Mouse (Mus musculus) liver, embryonic 12.5 days (tissue): Measurements from ENCODE around the gene Rapgef2. TPM values are rescaled to one million over a fixed set of nuclear protein-coding genes. Genes with fewer than 3 reads are reported as not detected.

Experiments used
- ATAC-seq: fragments of 200-750 bp; cut with Nextera tagmentation; 2 replicates; pipeline ENCODE4 v1.8.0; 2017; ENCODE audit warnings: moderate number of reproducible peaks, mild to moderate bottlenecking, moderate library complexity
- H3K27ac ChIP-seq: fragments of 300-500 bp; sonication (generic); 2 replicates; pipeline ENCODE4 v1.5.1; 2016; ENCODE audit warnings: mild to moderate bottlenecking
- H3K27me3 ChIP-seq: fragments of 300-500 bp; sonication (generic); replicated peaks from 2 replicates; pipeline ENCODE4 v1.6.1; 2016; ENCODE audit warnings: mild to moderate bottlenecking, moderate library complexity
- H3K36me3 ChIP-seq: fragments of 300-500 bp; sonication (generic); 2 replicates; pipeline ENCODE4 v1.6.1; 2016; ENCODE audit warnings: mild to moderate bottlenecking, moderate library complexity
- H3K4me1 ChIP-seq: fragments of 300-500 bp; sonication (generic); 2 replicates; pipeline ENCODE4 v1.6.1; 2016
- H3K4me2 ChIP-seq: fragments of 300-500 bp; sonication (generic); 2 replicates; pipeline ENCODE4 v1.6.1; 2016; ENCODE audit warnings: mild to moderate bottlenecking, moderate library complexity
- H3K4me3 ChIP-seq: fragments of 300-500 bp; sonication (generic); 2 replicates; pipeline ENCODE4 v1.5.1; 2016; ENCODE audit warnings: mild to moderate bottlenecking, moderate library complexity
- H3K9ac ChIP-seq: fragments of 300-500 bp; sonication (generic); 2 replicates; pipeline ENCODE4 v1.6.1; 2016; ENCODE audit warnings: mild to moderate bottlenecking, moderate library complexity
- H3K9me3 ChIP-seq: fragments of 300-500 bp; sonication (generic); replicated peaks from 2 replicates; pipeline ENCODE4 v1.6.1; 2016; ENCODE audit warnings: mild to moderate bottlenecking, moderate library complexity
- WGBS: fragments of 180-500 bp; shearing (Covaris S2); methylation state at CpG from one replicate; pipeline ENCODE4 v1.1.7; 2016; ENCODE audit not compliant: insufficient replicate concordance; 5-methylcytosine and 5-hydroxymethylcytosine counted together
- polyA plus RNA-seq: library from polyadenylated mRNA; unstranded; fragments of >200 nt; fragmentation: Nextera tagmentation; extraction: Ambion mirVana; gene quantifications from 2 replicates; pipeline ENCODE4 v1.2.1, GENCODE M21; 2016

The Rapgef2 gene
- polyA plus RNA-seq, 1 experiment from 2014 or later, result 2.1 TPM

GRCm38 (mm10) chr3:79139245-79139644, 147.1 kb downstream of the Rapgef2 start:
- H3K4me2 ChIP-seq, result no peak overlapping the region
- WGBS, result 55% methylated on average over 3 of the region's 3 CpGs

GRCm38 (mm10) chr3:79138601-79139000, 147.7 kb downstream of the Rapgef2 start:
- no peak overlapping the region for H3K4me2 ChIP-seq
- H3K36me3 ChIP-seq, result no peaks in the 10 kb centered on the region
- H3K27ac ChIP-seq, result no peak overlapping the region
- H3K4me3 ChIP-seq, result no peak overlapping the region
- no peaks in the 10 kb centered on the region for H3K9me3 ChIP-seq
- H3K27me3 ChIP-seq, result no peaks in the 10 kb centered on the region
- no peak for ATAC-seq
- H3K9ac ChIP-seq, result no peak overlapping the region
- 0 out of 2 replicates have a peak, but pooled peaks cover 4% of the 10 kb centered on the region for H3K4me1 ChIP-seq

More at GRCm38 (mm10) chr3:79139245-79139644, 147.1 kb downstream of the Rapgef2 start:
- no peaks in the 10 kb centered on the region for H3K36me3 ChIP-seq
- no peak overlapping the region for H3K27ac ChIP-seq
- H3K27me3 ChIP-seq, result no peaks in the 10 kb centered on the region
- no peaks in the 10 kb centered on the region for H3K9me3 ChIP-seq
- H3K4me3 ChIP-seq, result no peak overlapping the region
- 0 out of 2 replicates have a peak, but pooled peaks cover 4% of the 10 kb centered on the region for H3K4me1 ChIP-seq
- H3K9ac ChIP-seq, result no peak overlapping the region
- ATAC-seq, result no peak

DNA sequence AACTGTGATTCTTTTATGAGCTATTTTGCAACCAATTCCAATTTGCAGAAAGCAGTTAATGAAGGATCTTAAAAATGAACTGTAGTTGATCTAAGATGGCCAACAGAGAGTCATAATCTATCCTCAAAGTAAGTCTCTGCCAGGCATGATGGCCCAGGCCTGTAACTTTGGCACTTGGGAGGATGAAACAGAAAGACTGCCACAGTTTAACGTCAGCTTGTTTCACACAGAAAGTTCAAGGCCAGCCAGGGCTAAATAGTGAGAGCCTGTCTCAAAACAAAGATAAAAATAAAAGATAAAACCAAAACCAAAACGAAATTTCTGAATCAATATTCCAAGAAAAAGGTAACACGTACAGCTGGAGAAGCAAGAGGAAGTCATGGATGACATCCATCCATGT, 155.3 kb downstream of the Rapgef2 start:
- H3K27ac ChIP-seq, result no peak overlapping the region
- H3K36me3 ChIP-seq, result no peaks in the 10 kb centered on the region
- WGBS, result 60% methylated on average over 3 of the region's 3 CpGs
- no peaks in the 10 kb centered on the region for H3K9me3 ChIP-seq
- ATAC-seq, result no peak
- no peak overlapping the region for H3K4me2 ChIP-seq
- H3K4me1 ChIP-seq, result no peaks in the 10 kb centered on the region
- H3K9ac ChIP-seq, result no peak overlapping the region
- H3K27me3 ChIP-seq, result no peaks in the 10 kb centered on the region
- H3K4me3 ChIP-seq, result no peak overlapping the region

DNA sequence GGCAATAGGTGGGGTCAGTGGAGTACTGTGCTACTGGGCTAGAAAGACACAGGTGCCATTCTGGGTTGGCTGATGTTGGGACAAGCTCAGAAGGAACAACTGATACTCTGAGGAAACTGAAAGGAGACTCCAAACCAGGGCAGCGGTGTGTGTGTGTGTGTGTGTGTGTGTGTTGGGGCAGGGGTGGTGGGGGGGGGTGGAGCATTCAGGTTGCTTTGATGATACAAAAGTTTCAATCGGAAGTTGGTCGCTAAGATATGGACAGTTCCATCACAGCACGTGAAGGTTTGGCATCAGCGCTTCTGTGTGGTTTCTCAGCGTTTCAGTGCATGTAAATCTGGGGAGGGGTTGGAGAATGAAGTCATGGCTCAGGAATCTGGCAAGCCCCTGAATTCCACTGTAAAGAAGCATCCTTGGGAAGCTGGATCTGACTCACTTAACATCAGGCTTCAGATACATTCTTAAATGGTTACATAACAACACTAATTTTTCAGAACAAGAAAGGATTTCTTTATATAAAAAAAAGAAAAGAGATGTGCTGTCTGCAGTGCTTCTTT, 157.2 kb downstream of the Rapgef2 start:
- H3K27me3 ChIP-seq, result no peaks in the 10 kb centered on the region
- H3K9ac ChIP-seq, result no peak overlapping the region
- H3K9me3 ChIP-seq, result no peaks in the 10 kb centered on the region
- H3K4me3 ChIP-seq, result no peak overlapping the region
- 67% methylated on average over 6 of the region's 6 CpGs for WGBS
- no peak overlapping the region for H3K4me2 ChIP-seq
- no peaks in the 10 kb centered on the region for H3K4me1 ChIP-seq
- no peak overlapping the region for H3K27ac ChIP-seq
- no peaks in the 10 kb centered on the region for H3K36me3 ChIP-seq
- ATAC-seq, result no peak

- WGBS, result 79% methylated on average over 2 of the region's 2 CpGs
- no peak for ATAC-seq
- no peak overlapping the region for H3K4me2 ChIP-seq
Observed at GRCm38 (mm10) chr3:79127797-79128196, 158.5 kb downstream of the Rapgef2 start.

GRCm38 (mm10) chr3:79126857-79127256, 159.5 kb downstream of the Rapgef2 start:
- no peak overlapping the region for H3K27ac ChIP-seq
- no peaks in the 10 kb centered on the region for H3K4me1 ChIP-seq
- no peak overlapping the region for H3K4me3 ChIP-seq
- no peak for ATAC-seq
- no peak overlapping the region for H3K4me2 ChIP-seq
- H3K9me3 ChIP-seq, result no peaks in the 10 kb centered on the region
- 62% methylated on average over 6 of the region's 6 CpGs for WGBS
- H3K9ac ChIP-seq, result no peak overlapping the region
- no peaks in the 10 kb centered on the region for H3K36me3 ChIP-seq
- no peaks in the 10 kb centered on the region for H3K27me3 ChIP-seq

More at GRCm38 (mm10) chr3:79127797-79128196, 158.5 kb downstream of the Rapgef2 start:
- no peak overlapping the region for H3K27ac ChIP-seq
- no peak overlapping the region for H3K4me3 ChIP-seq
- no peak overlapping the region for H3K9ac ChIP-seq
- H3K27me3 ChIP-seq, result no peaks in the 10 kb centered on the region
- H3K9me3 ChIP-seq, result no peaks in the 10 kb centered on the region
- no peaks in the 10 kb centered on the region for H3K4me1 ChIP-seq
- no peaks in the 10 kb centered on the region for H3K36me3 ChIP-seq

DNA sequence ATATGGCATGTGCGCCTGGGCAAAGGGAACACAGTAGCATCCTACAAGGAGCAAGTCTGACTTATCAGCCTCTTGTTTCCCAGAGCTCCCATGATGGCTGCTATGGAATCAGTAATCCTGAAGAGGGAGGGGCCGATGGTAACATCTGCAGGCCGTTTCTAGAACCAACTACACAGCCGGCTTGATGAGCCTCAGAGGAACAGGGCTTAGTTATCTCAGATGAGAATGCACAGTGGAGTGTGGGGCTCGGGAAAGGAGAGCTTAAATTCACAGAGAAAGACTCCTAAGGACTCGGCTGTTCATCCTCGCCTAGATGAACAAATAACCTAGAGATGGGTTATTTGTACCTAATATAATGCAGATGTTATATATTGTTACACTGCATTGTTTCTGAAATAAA, 164.9 kb downstream of the Rapgef2 start:
- Histone ChIP-seq H3K36me3 (no peaks in the 10 kb centered on the region), H3K27me3 (no peaks in the 10 kb centered on the region), H3K4me1 (no peaks in the 10 kb centered on the region), H3K4me3 (no peak overlapping the region), H3K27ac (no peak overlapping the region), H3K4me2 (no peak overlapping the region), H3K9me3 (no peaks in the 10 kb centered on the region), H3K9ac (no peak overlapping the region)
- WGBS, result 63% methylated on average over 7 of the region's 7 CpGs
- no peak for ATAC-seq

- ATAC-seq, result no peak
- H3K4me1 ChIP-seq, result no peaks in the 10 kb centered on the region
- H3K9me3 ChIP-seq, result no peaks in the 10 kb centered on the region
- no peaks in the 10 kb centered on the region for H3K36me3 ChIP-seq
- H3K4me3 ChIP-seq, result no peak overlapping the region
- WGBS, result 78% methylated on average over 12 of the region's 12 CpGs
- H3K9ac ChIP-seq, result no peak overlapping the region
- H3K4me2 ChIP-seq, result no peak overlapping the region
- H3K27me3 ChIP-seq, result no peaks in the 10 kb centered on the region
- H3K27ac ChIP-seq, result no peak overlapping the region
Observed at GRCm38 (mm10) chr3:79119983-79120382, 166.3 kb downstream of the Rapgef2 start.

- Histone ChIP-seq H3K27me3 (no peaks in the 10 kb centered on the region), H3K4me2 (no peak overlapping the region), H3K36me3 (no peaks in the 10 kb centered on the region), H3K4me1 (no peaks in the 10 kb centered on the region), H3K9me3 (no peaks in the 10 kb centered on the region), H3K27ac (no peak overlapping the region), H3K9ac (no peak overlapping the region), H3K4me3 (no peak overlapping the region)
- 66% methylated on average over 6 of the region's 6 CpGs for WGBS
- ATAC-seq, result no peak
Observed at GRCm38 (mm10) chr3:79110153-79110552, 176.2 kb downstream of the Rapgef2 start.

- Histone ChIP-seq H3K4me1 (no peaks in the 10 kb centered on the region), H3K4me3 (no peak overlapping the region), H3K4me2 (no peak overlapping the region), H3K27ac (no peak overlapping the region), H3K9ac (no peak overlapping the region), H3K27me3 (no peaks in the 10 kb centered on the region), H3K36me3 (no peaks in the 10 kb centered on the region), H3K9me3 (no peaks in the 10 kb centered on the region)
- no peak for ATAC-seq
- WGBS, result 78% methylated on average over 6 of the region's 6 CpGs
Observed at GRCm38 (mm10) chr3:79108246-79108645, 178.1 kb downstream of the Rapgef2 start.

GRCm38 (mm10) chr3:79106360-79106759, 180.0 kb downstream of the Rapgef2 start:
- H3K4me3 ChIP-seq, result no peak overlapping the region
- WGBS, result 59% methylated on average over 2 of the region's 2 CpGs
- H3K4me1 ChIP-seq, result no peaks in the 10 kb centered on the region; the same call in 1 of the 2 replicates
- no peak overlapping the region for H3K4me2 ChIP-seq
- ATAC-seq, result no peak
- H3K9ac ChIP-seq, result no peak overlapping the region
- no peaks in the 10 kb centered on the region for H3K9me3 ChIP-seq
- H3K27ac ChIP-seq, result no peak overlapping the region
- no peaks in the 10 kb centered on the region for H3K27me3 ChIP-seq
- no peaks in the 10 kb centered on the region for H3K36me3 ChIP-seq

DNA sequence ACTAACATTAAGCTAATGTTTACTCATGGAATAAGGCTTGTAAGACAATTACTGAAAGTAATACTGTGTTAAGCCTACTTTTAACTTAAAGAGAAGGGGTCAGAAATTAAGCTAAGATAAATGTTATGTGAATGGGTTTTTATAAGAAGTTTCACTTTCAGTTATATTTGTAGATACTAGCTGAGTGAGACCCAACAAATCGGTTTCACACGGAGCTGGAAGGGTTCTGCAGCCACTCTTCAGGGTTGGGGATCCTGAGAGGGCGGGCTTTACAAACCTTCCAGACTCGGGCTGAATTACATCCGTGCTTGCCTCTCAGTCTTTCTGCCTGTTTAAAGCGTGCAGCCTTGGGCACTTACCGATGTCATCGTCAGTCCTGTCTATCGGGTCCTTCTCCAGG, 182.7 kb downstream of the Rapgef2 start:
- ATAC-seq, result no peak
- Histone ChIP-seq H3K9ac (no peak overlapping the region), H3K9me3 (no peaks in the 10 kb centered on the region), H3K27ac (no peak overlapping the region), H3K4me3 (no peak overlapping the region), H3K4me1 (no peaks in the 10 kb centered on the region; the same call in 1 of the 2 replicates), H3K27me3 (no peaks in the 10 kb centered on the region), H3K36me3 (no peaks in the 10 kb centered on the region), H3K4me2 (no peak overlapping the region)
- 81% methylated on average over 9 of the region's 9 CpGs for WGBS

- Histone ChIP-seq H3K4me3 (no peak overlapping the region), H3K36me3 (no peaks in the 10 kb centered on the region), H3K4me2 (no peak overlapping the region), H3K9ac (no peak overlapping the region), H3K27ac (no peak overlapping the region), H3K27me3 (no peaks in the 10 kb centered on the region), H3K9me3 (no peaks in the 10 kb centered on the region), H3K4me1 (no peaks in the 10 kb centered on the region; the same call in 1 of the 2 replicates)
- no peak for ATAC-seq
- WGBS, result 76% methylated on average over 6 of the region's 6 CpGs
Observed at GRCm38 (mm10) chr3:79101737-79102136, 184.6 kb downstream of the Rapgef2 start.
